Mouse (Mus musculus): ENCODE data around the gene Pgs1. TPM values are rescaled to one million over a fixed set of nuclear protein-coding genes. Genes with fewer than 3 reads are reported as not detected.

Gene Pgs1
- polyA plus RNA-seq, 1 experiment from 2014 or later, result 39.5 TPM

GRCm38 (mm10) chr11:118009865-118010571 is 23.9 kb downstream of the Pgs1 start:
- no peak for ATAC-seq (ENCODE audit: insufficient number of reproducible peaks, insufficient read depth, low FRiP score, low TSS enrichment, low read depth)
- Histone ChIP-seq H3K9me3 (no peaks in the 10 kb centered on the region), H3K9ac (peak overlapping the region; percentile 55; the same call in 1 of the 2 replicates), H3K4me3 (no peak overlapping the region), H3K4me1 (peaks cover 34% of the 10 kb centered on the region), H3K27me3 (no peaks in the 10 kb centered on the region), H3K4me2 (no peak overlapping the region), H3K36me3 (peaks cover 63% of the 10 kb centered on the region), H3K27ac (no peak overlapping the region)
- 48% methylated on average over 4 of the region's 4 CpGs for WGBS

GRCm38 (mm10) chr11:118012595-118012994 is 26.5 kb downstream of the Pgs1 start:
- Histone ChIP-seq H3K9ac (peak overlapping the region; percentile 1; the same call in 1 of the 2 replicates), H3K36me3 (peaks cover 55% of the 10 kb centered on the region), H3K27me3 (no peaks in the 10 kb centered on the region), H3K4me2 (no peak overlapping the region), H3K4me3 (no peak overlapping the region), H3K27ac (no peak overlapping the region), H3K9me3 (no peaks in the 10 kb centered on the region), H3K4me1 (peaks cover 41% of the 10 kb centered on the region)
- 93% methylated on average over 1 of the region's 1 CpGs for WGBS
- no peak for ATAC-seq (ENCODE audit: insufficient number of reproducible peaks, insufficient read depth, low FRiP score, low TSS enrichment, low read depth)

- H3K27ac ChIP-seq, result no peak overlapping the region
- ATAC-seq (ENCODE audit: insufficient number of reproducible peaks, insufficient read depth, low FRiP score, low TSS enrichment, low read depth), result no peak
- no peaks in the 10 kb centered on the region for H3K9me3 ChIP-seq
- no peaks in the 10 kb centered on the region for H3K27me3 ChIP-seq
- H3K4me3 ChIP-seq, result no peak overlapping the region
- WGBS, result 67% methylated on average over 2 of the region's 2 CpGs
- H3K4me1 ChIP-seq, result peaks cover 34% of the 10 kb centered on the region
- H3K9ac ChIP-seq, result peak overlapping the region; percentile 16; the same call in 1 of the 2 replicates
- peaks cover 62% of the 10 kb centered on the region for H3K36me3 ChIP-seq
- no peak overlapping the region for H3K4me2 ChIP-seq
Measured at GRCm38 (mm10) chr11:118013339-118013738, 27.2 kb downstream of the Pgs1 start.

GRCm38 (mm10) chr11:118014391-118014995 is 28.4 kb downstream of the Pgs1 start:
- Histone ChIP-seq H3K9me3 (no peaks in the 10 kb centered on the region), H3K4me2 (no peak overlapping the region), H3K36me3 (peaks cover 59% of the 10 kb centered on the region), H3K9ac (no peak overlapping the region), H3K27me3 (no peaks in the 10 kb centered on the region), H3K4me1 (peaks cover 23% of the 10 kb centered on the region), H3K27ac (no peak overlapping the region), H3K4me3 (no peak overlapping the region)
- no peak for ATAC-seq (ENCODE audit: insufficient number of reproducible peaks, insufficient read depth, low FRiP score, low TSS enrichment, low read depth)
- 84% methylated on average over 12 of the region's 12 CpGs for WGBS

GRCm38 (mm10) chr11:118015381-118016145 is 29.5 kb downstream of the Pgs1 start:
- Histone ChIP-seq H3K27ac (0 out of 2 replicates have a peak overlapping the region, but pooled peaks have one; percentile 48), H3K9me3 (no peaks in the 10 kb centered on the region), H3K4me3 (no peak overlapping the region), H3K27me3 (no peaks in the 10 kb centered on the region), H3K36me3 (peaks cover 61% of the 10 kb centered on the region), H3K4me2 (no peak overlapping the region), H3K4me1 (peaks cover 12% of the 10 kb centered on the region), H3K9ac (0 out of 2 replicates have a peak overlapping the region, but pooled peaks have one; percentile 27)
- no peak for ATAC-seq (ENCODE audit: insufficient number of reproducible peaks, insufficient read depth, low FRiP score, low TSS enrichment, low read depth)
- WGBS, result 91% methylated on average over 8 of the region's 8 CpGs

GRCm38 (mm10) chr11:118018328-118018727 is 32.2 kb downstream of the Pgs1 start:
- Histone ChIP-seq H3K36me3 (peaks cover 62% of the 10 kb centered on the region), H3K4me1 (peaks cover 11% of the 10 kb centered on the region), H3K27me3 (no peaks in the 10 kb centered on the region), H3K4me2 (no peak overlapping the region), H3K4me3 (no peak overlapping the region), H3K27ac (no peak overlapping the region), H3K9me3 (no peaks in the 10 kb centered on the region), H3K9ac (no peak overlapping the region)
- no peak for ATAC-seq (ENCODE audit: insufficient number of reproducible peaks, insufficient read depth, low FRiP score, low TSS enrichment, low read depth)
- 94% methylated on average over 4 of the region's 4 CpGs for WGBS

GRCm38 (mm10) chr11:118021806-118022205 is 35.7 kb downstream of the Pgs1 start:
- no peaks in the 10 kb centered on the region for H3K27me3 ChIP-seq
- H3K9ac ChIP-seq, result no peak overlapping the region
- ATAC-seq (ENCODE audit: insufficient number of reproducible peaks, insufficient read depth, low FRiP score, low TSS enrichment, low read depth), result no peak
- no peak overlapping the region for H3K4me3 ChIP-seq
- no peak overlapping the region for H3K27ac ChIP-seq
- H3K36me3 ChIP-seq, result peaks cover 73% of the 10 kb centered on the region
- H3K4me1 ChIP-seq, result no peaks in the 10 kb centered on the region
- 26% methylated on average over 1 of the region's 1 CpGs for WGBS
- no peaks in the 10 kb centered on the region for H3K9me3 ChIP-seq
- H3K4me2 ChIP-seq, result no peak overlapping the region

- Histone ChIP-seq H3K4me3 (no peak overlapping the region), H3K27me3 (no peaks in the 10 kb centered on the region), H3K9me3 (no peaks in the 10 kb centered on the region), H3K4me2 (no peak overlapping the region), H3K27ac (no peak overlapping the region), H3K4me1 (no peaks in the 10 kb centered on the region), H3K36me3 (peaks cover 72% of the 10 kb centered on the region), H3K9ac (no peak overlapping the region)
- no peak for ATAC-seq (ENCODE audit: insufficient number of reproducible peaks, insufficient read depth, low FRiP score, low TSS enrichment, low read depth)
- WGBS, result 91% methylated on average over 7 of the region's 7 CpGs
Measured at GRCm38 (mm10) chr11:118023475-118023874, 37.4 kb downstream of the Pgs1 start.

GRCm38 (mm10) chr11:118024111-118024510 is 38.0 kb downstream of the Pgs1 start:
- Histone ChIP-seq H3K36me3 (peaks cover 70% of the 10 kb centered on the region), H3K27me3 (no peaks in the 10 kb centered on the region), H3K9me3 (no peaks in the 10 kb centered on the region), H3K4me1 (no peaks in the 10 kb centered on the region), H3K4me3 (no peak overlapping the region), H3K9ac (no peak overlapping the region), H3K4me2 (no peak overlapping the region), H3K27ac (no peak overlapping the region)
- no peak for ATAC-seq (ENCODE audit: insufficient number of reproducible peaks, insufficient read depth, low FRiP score, low TSS enrichment, low read depth)
- 59% methylated on average over 2 of the region's 2 CpGs for WGBS

- Histone ChIP-seq H3K4me1 (no peaks in the 10 kb centered on the region), H3K9ac (no peak overlapping the region), H3K36me3 (peaks cover 55% of the 10 kb centered on the region), H3K4me2 (no peak overlapping the region), H3K4me3 (no peak overlapping the region), H3K27ac (no peak overlapping the region), H3K9me3 (0 out of 2 replicates have a peak, but pooled peaks cover 6% of the 10 kb centered on the region), H3K27me3 (no peaks in the 10 kb centered on the region)
- WGBS, result 82% methylated on average over 6 of the region's 6 CpGs
- ATAC-seq (ENCODE audit: insufficient number of reproducible peaks, insufficient read depth, low FRiP score, low TSS enrichment, low read depth), result no peak
Measured at GRCm38 (mm10) chr11:118029170-118029569, 43.1 kb downstream of the Pgs1 start.

- Histone ChIP-seq H3K27ac (no peak overlapping the region), H3K36me3 (peaks cover 37% of the 10 kb centered on the region), H3K9ac (no peak overlapping the region), H3K4me1 (no peaks in the 10 kb centered on the region), H3K4me2 (no peak overlapping the region), H3K9me3 (0 out of 2 replicates have a peak, but pooled peaks cover 6% of the 10 kb centered on the region), H3K4me3 (no peak overlapping the region), H3K27me3 (no peaks in the 10 kb centered on the region)
- ATAC-seq (ENCODE audit: insufficient number of reproducible peaks, insufficient read depth, low FRiP score, low TSS enrichment, low read depth), result no peak
- 93% methylated on average over 9 of the region's 9 CpGs for WGBS
Measured at GRCm38 (mm10) chr11:118031134-118031533, 45.0 kb downstream of the Pgs1 start.

All from embryonic facial prominence, embryonic 13.5 days (tissue).